Mouse (Mus musculus): ENCODE data around the gene Lrp1. TPM values are rescaled to one million over a fixed set of nuclear protein-coding genes. Genes with fewer than 3 reads are reported as not detected.

The Lrp1 gene
- polyA plus RNA-seq, 1 experiment from 2014 or later = 37.9 TPM

GRCm38 (mm10) chr10:127599252-127599651 is 21.7 kb downstream of the Lrp1 start:
- Histone ChIP-seq H3K36me3 (peaks cover 38% of the 10 kb centered on the region), H3K27ac (replicated peaks) (peak overlapping the region; percentile 81), H3K4me2 (no peak overlapping the region), H3K4me3 (no peak overlapping the region), H3K27me3 (replicated peaks) (no peaks in the 10 kb centered on the region), H3K4me1 (peaks cover 84% of the 10 kb centered on the region), H3K9ac (no peak overlapping the region), H3K9me3 (no peaks in the 10 kb centered on the region)
- WGBS = 83% methylated on average over 11 of the region's 11 CpGs
- no peak for ATAC-seq (ENCODE audit: extremely low read depth, insufficient number of reproducible peaks, low FRiP score, low TSS enrichment)

- H3K4me3 ChIP-seq = no peak overlapping the region
- no peaks in the 10 kb centered on the region for H3K27me3 ChIP-seq (replicated peaks)
- H3K4me2 ChIP-seq = no peak overlapping the region
- H3K4me1 ChIP-seq = peaks cover 84% of the 10 kb centered on the region
- WGBS = 50% methylated on average over 8 of the region's 8 CpGs
- no peak overlapping the region for H3K9ac ChIP-seq
- H3K27ac ChIP-seq (replicated peaks) = no peak overlapping the region
- H3K36me3 ChIP-seq = peaks cover 38% of the 10 kb centered on the region
- H3K9me3 ChIP-seq = no peaks in the 10 kb centered on the region
- no peak for ATAC-seq (ENCODE audit: extremely low read depth, insufficient number of reproducible peaks, low FRiP score, low TSS enrichment)
Measured at GRCm38 (mm10) chr10:127598607-127599006, 22.3 kb downstream of the Lrp1 start.

- peaks cover 38% of the 10 kb centered on the region for H3K36me3 ChIP-seq
- H3K27ac ChIP-seq (replicated peaks) = peak overlapping the region; percentile 86
- no peak overlapping the region for H3K4me3 ChIP-seq
- H3K4me2 ChIP-seq = no peak overlapping the region
- no peaks in the 10 kb centered on the region for H3K27me3 ChIP-seq (replicated peaks)
- peaks cover 87% of the 10 kb centered on the region for H3K4me1 ChIP-seq
- peak overlapping the region; percentile 52 for H3K9ac ChIP-seq
- WGBS = 60% methylated on average over 5 of the region's 5 CpGs
- ATAC-seq (ENCODE audit: extremely low read depth, insufficient number of reproducible peaks, low FRiP score, low TSS enrichment) = no peak
- H3K9me3 ChIP-seq = no peaks in the 10 kb centered on the region
Measured at GRCm38 (mm10) chr10:127597311-127597901, 23.5 kb downstream of the Lrp1 start.

DNA sequence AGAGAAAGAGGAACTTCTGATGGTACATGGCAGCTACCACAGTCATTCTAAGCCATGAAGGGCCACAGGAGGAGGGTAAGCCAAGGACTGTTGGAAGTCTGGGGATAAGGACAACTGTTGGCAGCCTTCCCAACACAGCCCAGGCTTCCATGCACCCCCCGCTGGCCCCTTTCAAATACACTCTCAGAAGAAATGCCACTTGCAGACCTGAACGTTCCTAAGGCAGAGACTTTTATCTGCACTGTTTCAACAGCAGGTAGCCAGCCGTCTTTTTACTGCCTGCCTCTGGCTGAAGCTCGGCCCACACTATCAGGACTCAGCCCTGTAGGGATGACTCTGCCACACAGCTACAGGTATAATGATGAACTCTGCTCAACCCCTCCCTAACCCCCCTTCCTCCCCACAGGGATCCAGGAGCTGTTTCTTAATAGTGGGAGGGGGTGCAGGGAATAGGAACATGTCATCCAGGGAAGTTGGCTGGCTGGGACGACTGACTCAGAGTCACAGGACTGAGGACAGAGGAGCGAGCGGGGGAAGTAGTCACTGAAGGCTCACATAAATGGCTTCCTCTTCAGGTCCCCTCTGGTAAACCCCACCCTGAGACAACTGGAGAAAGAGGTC is 24.5 kb downstream of the Lrp1 start:
- Histone ChIP-seq H3K4me2 (peak overlapping the region; percentile 43), H3K4me1 (peaks cover 96% of the 10 kb centered on the region), H3K9ac (peak overlapping the region; percentile 54), H3K27ac (replicated peaks) (peak overlapping the region; percentile 86), H3K9me3 (no peaks in the 10 kb centered on the region), H3K36me3 (peaks cover 28% of the 10 kb centered on the region), H3K27me3 (replicated peaks) (no peaks in the 10 kb centered on the region), H3K4me3 (no peak overlapping the region)
- 26% methylated on average over 7 of the region's 7 CpGs for WGBS
- peak; percentile 48; the same call in 1 of the 2 replicates for ATAC-seq (ENCODE audit: extremely low read depth, insufficient number of reproducible peaks, low FRiP score, low TSS enrichment)

GRCm38 (mm10) chr10:127594930-127595715 is 25.8 kb downstream of the Lrp1 start:
- peaks cover 34% of the 10 kb centered on the region for H3K36me3 ChIP-seq
- no peaks in the 10 kb centered on the region for H3K9me3 ChIP-seq
- WGBS = 76% methylated on average over 30 of the region's 30 CpGs
- peak overlapping the region; percentile 5 for H3K9ac ChIP-seq
- no peak overlapping the region for H3K4me2 ChIP-seq
- no peak for ATAC-seq (ENCODE audit: extremely low read depth, insufficient number of reproducible peaks, low FRiP score, low TSS enrichment)
- H3K27me3 ChIP-seq (replicated peaks) = no peaks in the 10 kb centered on the region
- peaks cover 93% of the 10 kb centered on the region for H3K4me1 ChIP-seq
- H3K4me3 ChIP-seq = no peak overlapping the region
- peak overlapping the region; percentile 86 for H3K27ac ChIP-seq (replicated peaks)

GRCm38 (mm10) chr10:127594405-127594804 is 26.5 kb downstream of the Lrp1 start:
- ATAC-seq (ENCODE audit: extremely low read depth, insufficient number of reproducible peaks, low FRiP score, low TSS enrichment) = no peak
- Histone ChIP-seq H3K27me3 (replicated peaks) (no peaks in the 10 kb centered on the region), H3K4me3 (no peak overlapping the region), H3K9me3 (no peaks in the 10 kb centered on the region), H3K4me1 (peaks cover 86% of the 10 kb centered on the region), H3K4me2 (no peak overlapping the region), H3K9ac (no peak overlapping the region; the same call in 1 of the 2 replicates), H3K27ac (replicated peaks) (0 out of 2 replicates have a peak overlapping the region, but pooled peaks have one; percentile 15), H3K36me3 (peaks cover 41% of the 10 kb centered on the region)
- WGBS = 54% methylated on average over 8 of the region's 8 CpGs

DNA sequence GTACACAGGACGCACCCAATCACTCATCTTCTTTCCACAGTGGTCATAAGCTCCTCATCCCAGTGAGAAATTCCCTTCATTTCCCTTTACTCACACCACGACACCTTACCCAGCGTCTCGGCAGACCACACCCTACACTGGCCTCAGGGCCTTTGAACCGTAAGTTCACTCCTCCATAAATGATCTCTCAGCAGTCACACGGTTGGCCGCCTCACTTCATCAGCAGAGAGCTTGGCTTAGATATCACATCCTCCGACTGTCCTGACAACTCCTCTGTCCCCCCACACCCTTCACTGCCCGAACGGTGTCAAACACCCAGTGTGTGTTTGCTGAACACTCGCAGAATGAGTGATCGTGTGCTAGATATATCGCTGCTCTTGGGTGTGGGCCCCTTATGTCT is 28.1 kb downstream of the Lrp1 start:
- H3K4me1 ChIP-seq = peaks cover 71% of the 10 kb centered on the region
- WGBS = 56% methylated on average over 13 of the region's 13 CpGs

DNA sequence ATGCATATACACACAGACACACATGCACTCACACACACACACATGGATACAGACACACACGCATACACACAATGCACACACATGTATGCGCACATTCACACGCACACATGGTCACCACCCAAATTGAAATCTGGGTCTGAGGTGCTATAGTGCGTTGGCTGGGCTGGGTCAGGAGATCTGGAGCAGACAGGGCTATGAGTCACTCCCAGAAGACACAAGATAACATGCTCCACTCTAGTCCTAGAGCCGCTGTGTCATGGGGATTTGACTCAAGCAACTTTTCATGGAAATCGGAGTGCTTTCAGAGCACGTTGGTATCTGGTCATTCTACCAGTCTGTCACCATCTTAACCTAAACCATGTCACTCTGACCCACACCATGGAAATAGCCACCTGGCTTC is 28.5 kb downstream of the Lrp1 start:
- no peaks in the 10 kb centered on the region for H3K27me3 ChIP-seq (replicated peaks)
- H3K36me3 ChIP-seq = peaks cover 61% of the 10 kb centered on the region
- 69% methylated on average over 7 of the region's 7 CpGs for WGBS
- peaks cover 66% of the 10 kb centered on the region for H3K4me1 ChIP-seq
- H3K4me3 ChIP-seq = no peak overlapping the region
- H3K4me2 ChIP-seq = no peak overlapping the region
- ATAC-seq (ENCODE audit: extremely low read depth, insufficient number of reproducible peaks, low FRiP score, low TSS enrichment) = no peak
- H3K27ac ChIP-seq (replicated peaks) = no peak overlapping the region
- H3K9me3 ChIP-seq = no peaks in the 10 kb centered on the region
- H3K9ac ChIP-seq = no peak overlapping the region

More for the DNA sequence above, 28.1 kb downstream of the Lrp1 start:
- H3K9ac ChIP-seq = no peak overlapping the region
- no peaks in the 10 kb centered on the region for H3K27me3 ChIP-seq (replicated peaks)
- peaks cover 57% of the 10 kb centered on the region for H3K36me3 ChIP-seq
- ATAC-seq (ENCODE audit: extremely low read depth, insufficient number of reproducible peaks, low FRiP score, low TSS enrichment) = no peak
- no peaks in the 10 kb centered on the region for H3K9me3 ChIP-seq
- H3K4me2 ChIP-seq = no peak overlapping the region
- no peak overlapping the region for H3K27ac ChIP-seq (replicated peaks)
- H3K4me3 ChIP-seq = no peak overlapping the region

GRCm38 (mm10) chr10:127591514-127591913 is 29.4 kb downstream of the Lrp1 start:
- WGBS = 41% methylated on average over 7 of the region's 7 CpGs
- Histone ChIP-seq H3K9ac (0 out of 2 replicates have a peak overlapping the region, but pooled peaks have one; percentile 26), H3K4me1 (peaks cover 57% of the 10 kb centered on the region), H3K4me3 (no peak overlapping the region), H3K27me3 (replicated peaks) (no peaks in the 10 kb centered on the region), H3K36me3 (peaks cover 70% of the 10 kb centered on the region), H3K9me3 (no peaks in the 10 kb centered on the region), H3K27ac (replicated peaks) (peak overlapping the region; percentile 57), H3K4me2 (no peak overlapping the region)
- no peak; the same call in 1 of the 2 replicates for ATAC-seq (ENCODE audit: extremely low read depth, insufficient number of reproducible peaks, low FRiP score, low TSS enrichment)

- peak overlapping the region; percentile 57 for H3K27ac ChIP-seq (replicated peaks)
- no peak for ATAC-seq (ENCODE audit: extremely low read depth, insufficient number of reproducible peaks, low FRiP score, low TSS enrichment)
- no peak overlapping the region for H3K4me3 ChIP-seq
- WGBS = 85% methylated on average over 7 of the region's 7 CpGs
- H3K4me1 ChIP-seq = peaks cover 52% of the 10 kb centered on the region
- no peak overlapping the region for H3K4me2 ChIP-seq
- H3K36me3 ChIP-seq = peaks cover 74% of the 10 kb centered on the region
- H3K9ac ChIP-seq = 0 out of 2 replicates have a peak overlapping the region, but pooled peaks have one; percentile 26
- H3K27me3 ChIP-seq (replicated peaks) = no peaks in the 10 kb centered on the region
- H3K9me3 ChIP-seq = no peaks in the 10 kb centered on the region
Measured at GRCm38 (mm10) chr10:127590831-127591451, 30.0 kb downstream of the Lrp1 start.

DNA sequence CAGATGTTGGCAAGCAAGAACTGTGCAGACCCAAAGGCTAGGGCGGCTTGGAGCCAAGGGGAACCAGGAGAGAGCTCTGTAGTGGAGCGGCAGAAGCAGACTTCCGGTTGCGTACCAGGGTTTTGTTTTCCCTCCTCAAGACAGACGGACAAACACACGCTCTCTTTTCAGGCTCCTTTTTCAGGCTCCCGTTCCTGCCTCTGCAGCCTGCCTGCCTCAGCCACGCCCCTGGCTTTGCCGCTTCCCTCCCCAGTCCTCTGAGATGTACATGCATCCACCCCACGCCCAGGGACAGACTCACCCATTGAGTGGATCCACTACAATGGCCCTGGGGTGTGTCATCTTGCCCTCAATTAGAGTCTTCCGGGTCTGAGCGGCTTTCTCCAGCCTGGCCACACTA is 30.7 kb downstream of the Lrp1 start:
- no peaks in the 10 kb centered on the region for H3K27me3 ChIP-seq (replicated peaks)
- peaks cover 80% of the 10 kb centered on the region for H3K36me3 ChIP-seq
- no peak overlapping the region for H3K4me2 ChIP-seq
- no peak overlapping the region for H3K9ac ChIP-seq
- peaks cover 45% of the 10 kb centered on the region for H3K4me1 ChIP-seq
- H3K27ac ChIP-seq (replicated peaks) = 0 out of 2 replicates have a peak overlapping the region, but pooled peaks have one; percentile 6
- ATAC-seq (ENCODE audit: extremely low read depth, insufficient number of reproducible peaks, low FRiP score, low TSS enrichment) = no peak
- 86% methylated on average over 12 of the region's 12 CpGs for WGBS
- no peak overlapping the region for H3K4me3 ChIP-seq
- no peaks in the 10 kb centered on the region for H3K9me3 ChIP-seq
